Mouse (Mus musculus) heart, postnatal 0 days (tissue): ENCODE results near the gene Trim63.

ENCODE experiments used
- CTCF ChIP-seq: IDR thresholded peaks from 2 replicates; pipeline ENCODE4 v1.5.1; 2016; ENCODE audit warnings: antibody characterized with exemption, control low read depth, low read depth
- EP300 ChIP-seq: IDR thresholded peaks from 2 replicates; pipeline ENCODE4 v1.6.1; 2016; ENCODE audit warnings: antibody characterized with exemption, low read depth

DNA sequence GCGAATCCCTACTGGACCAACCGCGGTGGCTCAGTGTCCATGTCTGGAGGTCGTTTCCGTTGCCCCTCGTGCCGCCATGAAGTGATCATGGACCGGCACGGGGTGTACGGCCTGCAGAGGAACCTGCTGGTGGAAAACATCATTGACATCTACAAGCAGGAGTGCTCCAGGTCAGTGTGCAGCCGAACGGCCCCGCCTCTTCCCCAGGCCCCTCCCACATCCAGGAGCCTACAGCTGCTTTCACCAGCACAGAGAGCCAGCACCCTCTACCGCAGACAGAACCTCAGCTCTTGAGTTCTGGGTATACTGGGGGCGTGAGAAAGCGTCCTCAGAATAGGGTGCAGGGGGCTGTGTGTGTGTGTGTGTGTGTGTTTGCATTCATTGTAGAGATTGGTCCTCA, 1.5 kb downstream of the Trim63 start:
- TF ChIP-seq CTCF (peak; percentile 38), EP300 (no peak)
